Mouse (Mus musculus) Patski (cell line): ENCODE data around the gene Fbxo22. TPM values are rescaled to one million over a fixed set of nuclear protein-coding genes. Genes with fewer than 3 reads are reported as not detected.
A peak's percentile ranks its signal among the peaks of the same experiment; 100 is the strongest.
"Not testable (repeated sequence)": the region's sequence is repeated elsewhere in the genome, so short reads cannot be mapped to it uniquely, and the experiment has no call there.

Experiments used
- ATAC-seq: fragments of 100-300 bp; one replicate; pipeline ENCODE4 v1.8.0; 2021
- CTCF ChIA-PET: fragments of 350-600 bp; sonication (Branson Sonifier 250); formaldehyde crosslinking; loops from one replicate; lab custom pipeline; 2022; ENCODE audit warnings: inconsistent platforms; lab: Charles Lee
- POLR2A ChIA-PET: fragments of 350-600 bp; sonication (Branson Sonifier 250); formaldehyde crosslinking; loops from one replicate; lab custom pipeline; 2022; ENCODE audit warnings: antibody characterized with exemption, inconsistent platforms; lab: Charles Lee
- DNase-seq: peaks from one replicate; pipeline ENCODE4 v3.0.0-alpha.2; 2011; ENCODE audit warnings: low read depth, low spot score
- H3K27me3 ChIP-seq: fragments of 371-371 bp; one replicate; pipeline ENCODE4 v1.5.1; 2021
- CTCF ChIP-seq: fragments of 100-300 bp; IDR thresholded peaks from one replicate; pipeline ENCODE4 v1.5.1; 2021
- in situ Hi-C: fragments of 300-500 bp; cut with MboI; formaldehyde crosslinking; loops from 3 replicates; pipeline ENCODE4 v1.11.1; 2018; ENCODE audit warnings: low pct_unique_long_range_greater_than_20kb, mixed read lengths
- polyA plus RNA-seq: library from polyadenylated mRNA; unstranded; gene quantifications from one replicate; pipeline ENCODE4 v1.2.3, GENCODE M21; 2021

Fbxo22 gene
- polyA plus RNA-seq, 1 experiment from 2014 or later = 76.0 TPM

- no peak for ATAC-seq
- TF ChIP-seq CTCF = no peak
- in situ Hi-C loops = no loop called here
- ChIA-PET CTCF (no interaction called here), POLR2A (no interaction called here)
- H3K27me3 ChIP-seq = no peaks in the 10 kb centered on the region
- no peak for DNase-seq
Observed at GRCm38 (mm10) chr9:55248465-55248864, 39.7 kb downstream of the Fbxo22 start.

GRCm38 (mm10) chr9:55250595-55251247 is 42.0 kb downstream of the Fbxo22 start:
- ChIA-PET CTCF (interaction anchor here (1.5 kb wide), 1 partner anchor 29 kb away, joined by 3 read pairs; no protein-coding TSS in a partner anchor), POLR2A (interaction anchor here (0.6 kb wide), 1 partner anchor 32 kb away, joined by 3 read pairs; no protein-coding TSS in a partner anchor)
- in situ Hi-C loops = no loop called here
- no peaks in the 10 kb centered on the region for H3K27me3 ChIP-seq
- DNase-seq = no peak
- TF ChIP-seq CTCF = no peak
- no peak for ATAC-seq

- CTCF ChIA-PET, POLR2A ChIA-PET, H3K27me3 ChIP-seq, in situ Hi-C loops, ATAC-seq, DNase-seq: not testable (repeated sequence)
- peak; percentile 53 for TF ChIP-seq CTCF
Observed at GRCm38 (mm10) chr9:55252097-55252496, 43.4 kb downstream of the Fbxo22 start.

- ChIA-PET POLR2A (no interaction called here), CTCF (interaction anchor here (1.0 kb wide), 1 partner anchor 132 kb away, joined by 4 read pairs; no protein-coding TSS in a partner anchor)
- TF ChIP-seq CTCF = no peak
- ATAC-seq = no peak
- no peak for DNase-seq
- H3K27me3 ChIP-seq = no peaks in the 10 kb centered on the region
- in situ Hi-C loops = no loop called here
Observed at GRCm38 (mm10) chr9:55253849-55254248, 45.1 kb downstream of the Fbxo22 start.

GRCm38 (mm10) chr9:55255056-55255455 is 46.3 kb downstream of the Fbxo22 start:
- ChIA-PET POLR2A (no interaction called here), CTCF (no interaction called here)
- no peak for TF ChIP-seq CTCF
- in situ Hi-C loops = no loop called here
- DNase-seq (no peak), ATAC-seq (no peak)
- no peaks in the 10 kb centered on the region for H3K27me3 ChIP-seq

GRCm38 (mm10) chr9:55255604-55256003 is 46.9 kb downstream of the Fbxo22 start:
- ChIA-PET CTCF (interaction anchor here (1.1 to 1.5 kb wide), 2 partner anchors 9 to 17 kb away, joined by 3 read pairs; no protein-coding TSS in a partner anchor), POLR2A (no interaction called here)
- in situ Hi-C loops = no loop called here
- DNase-seq = no peak
- no peaks in the 10 kb centered on the region for H3K27me3 ChIP-seq
- no peak for TF ChIP-seq CTCF
- no peak for ATAC-seq

- no peaks in the 10 kb centered on the region for H3K27me3 ChIP-seq
- ChIA-PET POLR2A (no interaction called here), CTCF (interaction anchor here (1.0 kb wide), 1 partner anchor 27 kb away, joined by 3 read pairs; no protein-coding TSS in a partner anchor)
- DNase-seq = no peak
- TF ChIP-seq CTCF = no peak
- in situ Hi-C loops = no loop called here
- no peak for ATAC-seq
Observed at GRCm38 (mm10) chr9:55257105-55257504, 48.4 kb downstream of the Fbxo22 start.

- in situ Hi-C loops = no loop called here
- POLR2A ChIA-PET = no interaction called here
- ATAC-seq (no peak), DNase-seq (no peak)
- CTCF ChIA-PET = interaction anchor here (1.2 kb wide), 1 partner anchor 12 kb away, joined by 3 read pairs; no protein-coding TSS in a partner anchor
- H3K27me3 ChIP-seq = no peaks in the 10 kb centered on the region
- TF ChIP-seq CTCF = no peak
Observed at GRCm38 (mm10) chr9:55259741-55260140, 51.0 kb downstream of the Fbxo22 start.

- no peaks in the 10 kb centered on the region for H3K27me3 ChIP-seq
- TF ChIP-seq CTCF = no peak
- ATAC-seq (no peak), DNase-seq (no peak)
- ChIA-PET CTCF (interaction anchor here (0.9 kb wide), 1 partner anchor 9 kb away, joined by 3 read pairs; no protein-coding TSS in a partner anchor), POLR2A (interaction anchor here (0.6 kb wide), 1 partner anchor 10 kb away, joined by 3 read pairs; no protein-coding TSS in a partner anchor)
- in situ Hi-C loops = no loop called here
Observed at GRCm38 (mm10) chr9:55264356-55265302, 55.9 kb downstream of the Fbxo22 start.

GRCm38 (mm10) chr9:55271960-55272560 is 63.3 kb downstream of the Fbxo22 start:
- TF ChIP-seq CTCF = no peak
- ChIA-PET CTCF (interaction anchor here (1.0 to 2.0 kb wide), 4 partner anchors 10 to 23 kb away, joined by 3 to 5 read pairs (median 3); no protein-coding TSS in a partner anchor), POLR2A (no interaction called here)
- in situ Hi-C loops = no loop called here
- ATAC-seq (peak; percentile 67), DNase-seq (no peak)
- no peaks in the 10 kb centered on the region for H3K27me3 ChIP-seq
